16 mouse cellular contexts compared by ENCODE assay signal in the genomic region with DNA sequence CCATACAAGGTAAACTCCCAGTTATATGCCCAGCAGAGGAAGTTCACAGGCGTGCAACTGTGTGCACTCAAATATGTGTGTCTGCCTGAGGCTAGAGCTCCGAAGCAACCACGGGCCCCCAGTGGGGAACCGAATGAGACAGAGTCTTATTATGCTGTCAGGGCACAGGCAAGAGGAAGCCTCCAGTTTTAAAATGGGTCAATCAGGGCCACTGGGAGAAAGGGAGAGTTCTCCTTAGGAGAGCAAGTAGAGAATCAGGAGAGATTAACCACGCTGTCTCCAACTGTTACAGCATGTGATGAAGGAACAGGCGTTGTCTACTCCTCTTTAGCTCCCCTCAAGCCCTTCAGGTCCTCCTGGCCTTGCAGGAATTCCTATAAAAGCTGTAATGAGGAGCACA. TPM values are rescaled to one million over a fixed set of nuclear protein-coding genes. Genes with fewer than 3 reads are reported as not detected.
DNase-seq lines count a peak whose midpoint lies in the region; ATAC-seq lines count a peak whose summit lies in the region.
"Had no signal": no experiment of that assay in that cellular context is flagged by ENCODE, and none has a peak within 500 bp of the region (broad histone marks: within the 10 kb centered on the region; RNA-seq: fewer than 3 reads in every experiment).

No protein-coding gene starts in this region.

- no peak overlapping the region for H3K4me2 ChIP-seq in embryonic facial prominence, embryonic 13.5 days
- H3K4me2 ChIP-seq in limb, embryonic 11.5 days (ENCODE audit: low read depth, severe bottlenecking): no peak overlapping the region
- H3K4me2 ChIP-seq in hindbrain, embryonic 12.5 days (replicated peaks): no peak overlapping the region
- H3K4me2 ChIP-seq in midbrain, embryonic 13.5 days (replicated peaks): no peak overlapping the region
- no peak overlapping the region for H3K4me2 ChIP-seq in intestine, embryonic 16.5 days (ENCODE audit: low read depth, low read length)
- H3K4me2 ChIP-seq: heart, embryonic 13.5 days; liver, embryonic 15.5 days; neural tube, embryonic 12.5 days; stomach, embryonic 15.5 days had no signal

- 0 out of 2 replicates have a peak overlapping the region, but pooled peaks have one; percentile 32 for H3K9ac ChIP-seq in embryonic facial prominence, embryonic 13.5 days
- H3K9ac ChIP-seq in limb, embryonic 11.5 days (ENCODE audit: low read length): no peak overlapping the region
- H3K9ac ChIP-seq in hindbrain, embryonic 12.5 days: no peak overlapping the region
- H3K9ac ChIP-seq in midbrain, embryonic 13.5 days (replicated peaks): no peak overlapping the region
- H3K9ac ChIP-seq in intestine, embryonic 16.5 days (ENCODE audit: low read depth, low read length): no peak overlapping the region
- H3K9ac ChIP-seq: heart, embryonic 13.5 days; liver, embryonic 15.5 days; neural tube, embryonic 12.5 days; stomach, embryonic 15.5 days had no signal

- no peak overlapping the region for H3K27ac ChIP-seq in embryonic facial prominence, embryonic 13.5 days
- no peak overlapping the region for H3K27ac ChIP-seq in embryonic facial prominence, embryonic 10.5 days (replicated peaks)
- no peak overlapping the region for H3K27ac ChIP-seq in limb, embryonic 11.5 days (replicated peaks; ENCODE audit: low read depth, low read length)
- H3K27ac ChIP-seq in limb, embryonic 10.5 days: no peak overlapping the region
- peak overlapping the region; percentile 40 for H3K27ac ChIP-seq in hindbrain, embryonic 12.5 days
- peak overlapping the region; percentile 32 for H3K27ac ChIP-seq in midbrain, embryonic 13.5 days
- no peak overlapping the region for H3K27ac ChIP-seq in intestine, embryonic 16.5 days (ENCODE audit: low read length)
- H3K27ac ChIP-seq: heart, embryonic 13.5 days; liver, embryonic 15.5 days; neural tube, embryonic 12.5 days; stomach, embryonic 15.5 days had no signal

- no peak for DNase-seq in embryonic facial prominence, embryonic 10.5 days (ENCODE audit: low spot score)
- peak; percentile 24 for DNase-seq in limb, embryonic 11.5 days (ENCODE audit: low spot score)
- no peak for DNase-seq in limb, embryonic 10.5 days (ENCODE audit: low spot score)
- DNase-seq: gastrocnemius, postnatal 14 days; kidney, adult 8-10 months; kidney, postnatal 36 days; lung, postnatal 14 days had no signal

- no peaks in the 10 kb centered on the region for H3K27me3 ChIP-seq in embryonic facial prominence, embryonic 13.5 days
- no peaks in the 10 kb centered on the region for H3K27me3 ChIP-seq in embryonic facial prominence, embryonic 10.5 days (replicated peaks; ENCODE audit: low read depth, poor library complexity, severe bottlenecking)
- no peaks in the 10 kb centered on the region for H3K27me3 ChIP-seq in limb, embryonic 11.5 days (ENCODE audit: control insufficient read depth, insufficient read depth, low read length)
- no peaks in the 10 kb centered on the region for H3K27me3 ChIP-seq in limb, embryonic 10.5 days (ENCODE audit: low read depth, poor library complexity, severe bottlenecking)
- H3K27me3 ChIP-seq in hindbrain, embryonic 12.5 days: no peaks in the 10 kb centered on the region
- no peaks in the 10 kb centered on the region for H3K27me3 ChIP-seq in midbrain, embryonic 13.5 days
- H3K27me3 ChIP-seq in intestine, embryonic 16.5 days (replicated peaks; ENCODE audit: control insufficient read depth, insufficient read depth, low read length): no peaks in the 10 kb centered on the region
- H3K27me3 ChIP-seq: heart, embryonic 13.5 days; liver, embryonic 15.5 days; neural tube, embryonic 12.5 days; stomach, embryonic 15.5 days had no signal

- no peaks in the 10 kb centered on the region for H3K36me3 ChIP-seq in embryonic facial prominence, embryonic 13.5 days
- H3K36me3 ChIP-seq in embryonic facial prominence, embryonic 10.5 days (replicated peaks): no peaks in the 10 kb centered on the region
- H3K36me3 ChIP-seq in limb, embryonic 11.5 days (ENCODE audit: control insufficient read depth, insufficient read depth, low read length): no peaks in the 10 kb centered on the region
- no peaks in the 10 kb centered on the region for H3K36me3 ChIP-seq in limb, embryonic 10.5 days
- no peaks in the 10 kb centered on the region for H3K36me3 ChIP-seq in hindbrain, embryonic 12.5 days
- no peaks in the 10 kb centered on the region for H3K36me3 ChIP-seq in midbrain, embryonic 13.5 days
- H3K36me3 ChIP-seq in intestine, embryonic 16.5 days (ENCODE audit: control insufficient read depth, insufficient read depth, low read length): no peaks in the 10 kb centered on the region
- H3K36me3 ChIP-seq: heart, embryonic 13.5 days; liver, embryonic 15.5 days; neural tube, embryonic 12.5 days; stomach, embryonic 15.5 days had no signal

- no peak overlapping the region for H3K4me3 ChIP-seq in embryonic facial prominence, embryonic 13.5 days
- no peak overlapping the region for H3K4me3 ChIP-seq in embryonic facial prominence, embryonic 10.5 days
- no peak overlapping the region for H3K4me3 ChIP-seq in limb, embryonic 11.5 days (ENCODE audit: low read depth, low read length)
- H3K4me3 ChIP-seq in limb, embryonic 10.5 days: no peak overlapping the region
- no peak overlapping the region for H3K4me3 ChIP-seq in hindbrain, embryonic 12.5 days
- no peak overlapping the region for H3K4me3 ChIP-seq in midbrain, embryonic 13.5 days (replicated peaks)
- no peak overlapping the region for H3K4me3 ChIP-seq in intestine, embryonic 16.5 days (ENCODE audit: low read length)
- H3K4me3 ChIP-seq: heart, embryonic 13.5 days; liver, embryonic 15.5 days; neural tube, embryonic 12.5 days; stomach, embryonic 15.5 days had no signal

- no peak for ATAC-seq in embryonic facial prominence, embryonic 13.5 days (ENCODE audit: insufficient number of reproducible peaks, insufficient read depth, low FRiP score, low TSS enrichment, low read depth)
- ATAC-seq in limb, embryonic 11.5 days (ENCODE audit: insufficient number of reproducible peaks, low FRiP score, low TSS enrichment, low read depth): no peak
- ATAC-seq in hindbrain, embryonic 12.5 days (ENCODE audit: low FRiP score): no peak
- peak; percentile 50; the same call in 1 of the 2 replicates for ATAC-seq in midbrain, embryonic 13.5 days
- ATAC-seq in intestine, embryonic 16.5 days: no peak
- no peak for ATAC-seq in inflammation-experienced regulatory T-cells, adult 6 months

- H3K4me1 ChIP-seq in embryonic facial prominence, embryonic 13.5 days: peaks cover 17% of the 10 kb centered on the region
- peaks cover 10% of the 10 kb centered on the region for H3K4me1 ChIP-seq in embryonic facial prominence, embryonic 10.5 days
- H3K4me1 ChIP-seq in limb, embryonic 11.5 days (ENCODE audit: control insufficient read depth, insufficient read depth, low read length): no peaks in the 10 kb centered on the region
- peaks cover 13% of the 10 kb centered on the region for H3K4me1 ChIP-seq in limb, embryonic 10.5 days
- H3K4me1 ChIP-seq in hindbrain, embryonic 12.5 days: peaks cover 30% of the 10 kb centered on the region
- H3K4me1 ChIP-seq in midbrain, embryonic 13.5 days (replicated peaks): peaks cover 29% of the 10 kb centered on the region
- no peaks in the 10 kb centered on the region for H3K4me1 ChIP-seq in intestine, embryonic 16.5 days (ENCODE audit: control insufficient read depth, insufficient read depth, low read length)
- H3K4me1 ChIP-seq: liver, embryonic 15.5 days; stomach, embryonic 15.5 days had no signal

- no peaks in the 10 kb centered on the region for H3K9me3 ChIP-seq in embryonic facial prominence, embryonic 13.5 days
- no peaks in the 10 kb centered on the region for H3K9me3 ChIP-seq in embryonic facial prominence, embryonic 10.5 days
- no peaks in the 10 kb centered on the region for H3K9me3 ChIP-seq in limb, embryonic 11.5 days (ENCODE audit: control insufficient read depth, low read length)
- H3K9me3 ChIP-seq in limb, embryonic 10.5 days (replicated peaks): no peaks in the 10 kb centered on the region
- H3K9me3 ChIP-seq in hindbrain, embryonic 12.5 days (replicated peaks): no peaks in the 10 kb centered on the region
- H3K9me3 ChIP-seq in midbrain, embryonic 13.5 days: no peaks in the 10 kb centered on the region
- no peaks in the 10 kb centered on the region for H3K9me3 ChIP-seq in intestine, embryonic 16.5 days (ENCODE audit: control insufficient read depth, low read length)
- H3K9me3 ChIP-seq: heart, embryonic 13.5 days; liver, embryonic 15.5 days; neural tube, embryonic 12.5 days; stomach, embryonic 15.5 days had no signal

- 25% methylated on average over 6 of the region's 6 CpGs for WGBS in embryonic facial prominence, embryonic 13.5 days
- WGBS in embryonic facial prominence, embryonic 10.5 days: 45% methylated on average over 6 of the region's 6 CpGs
- WGBS in limb, embryonic 11.5 days: 44% methylated on average over 6 of the region's 6 CpGs
- 67% methylated on average over 6 of the region's 6 CpGs for WGBS in limb, embryonic 10.5 days
- WGBS in hindbrain, embryonic 12.5 days: 47% methylated on average over 6 of the region's 6 CpGs
- 54% methylated on average over 6 of the region's 6 CpGs for WGBS in midbrain, embryonic 13.5 days
- WGBS in intestine, embryonic 16.5 days: 63% methylated on average over 6 of the region's 6 CpGs

RNA-seq across cellular contexts. Expression of gene Rnf182, which starts 33.0 kb away (rescaled TPM):
- polyA plus RNA-seq in embryonic facial prominence, embryonic 13.5 days (2015; fragmentation: Nextera tagmentation; extraction: Ambion mirVana): 10.7 and 13.4 TPM in 2 replicates
- 5.3 and 7.1 TPM in 2 replicates for polyA plus RNA-seq in embryonic facial prominence, embryonic 10.5 days (2016; fragmentation: Nextera tagmentation; extraction: Ambion mirVana)
- 5.5 and 5.9 TPM in 2 replicates for polyA plus RNA-seq in limb, embryonic 11.5 days (2014; fragmentation: Nextera tagmentation; extraction: Ambion mirVana)
- 3.2 and 5.5 TPM in 2 replicates for polyA plus RNA-seq in limb, embryonic 10.5 days (2016; fragmentation: Nextera tagmentation; extraction: Ambion mirVana)
- 17.7 TPM in 2 replicates for polyA plus RNA-seq in hindbrain, embryonic 12.5 days (2016; fragmentation: Nextera tagmentation; extraction: Ambion mirVana)
- polyA plus RNA-seq in midbrain, embryonic 13.5 days (2015; fragmentation: Nextera tagmentation; extraction: Ambion mirVana): 20.4 and 29.8 TPM in 2 replicates
- polyA plus RNA-seq in intestine, embryonic 16.5 days (2015; fragmentation: Nextera tagmentation; extraction: Ambion mirVana): 0.61 and 1.1 TPM in 2 replicates
- not detected for polyA plus RNA-seq in inflammation-experienced regulatory T-cells, adult 6 months (2017; shearing (Covaris generic))
- polyA plus RNA-seq: liver, embryonic 15.5 days had no signal

Comparison
In these comparisons a context has a peak if more than half of its experiments do, and no peak if none do; other contexts are left out.
1. H3K27ac ChIP-seq: peak in hindbrain, embryonic 12.5 days (single experiment) and midbrain, embryonic 13.5 days (single experiment); none in embryonic facial prominence, embryonic 13.5 days (single experiment), embryonic facial prominence, embryonic 10.5 days (single experiment), limb, embryonic 11.5 days (single experiment), limb, embryonic 10.5 days (single experiment) and intestine, embryonic 16.5 days (single experiment).